In the genomic region with DNA sequence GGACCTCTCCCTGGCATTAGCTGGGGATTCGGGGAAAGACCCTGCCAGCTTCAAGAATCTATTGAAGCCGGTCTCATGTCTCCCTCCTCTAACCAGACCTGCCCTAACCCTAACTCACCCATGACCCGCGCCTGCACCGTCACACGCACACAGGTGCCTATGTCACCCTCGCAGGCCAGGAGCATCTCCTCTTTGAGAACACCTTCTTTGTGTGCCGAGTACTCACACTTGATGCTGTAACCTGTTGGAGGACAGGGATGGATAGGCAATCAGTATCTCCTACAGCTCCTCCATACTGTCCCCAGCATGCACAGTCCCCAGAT, we compare ENCODE assay signal across 33 mouse cellular contexts. TPM values are rescaled to one million over a fixed set of nuclear protein-coding genes. Genes with fewer than 3 reads are reported as not detected.
"Had no signal": no experiment of that assay in that cellular context is flagged by ENCODE, and none has a peak within 500 bp of the region (broad histone marks: within the 10 kb centered on the region; RNA-seq: fewer than 3 reads in every experiment).

No protein-coding gene starts in this region.

- H3K4me1 ChIP-seq: midbrain, embryonic 15.5 days; neural tube, embryonic 15.5 days had no signal

- H3K9me3 ChIP-seq: intestine, embryonic 15.5 days; kidney, embryonic 15.5 days; lung, embryonic 15.5 days; midbrain, embryonic 12.5 days; midbrain, embryonic 15.5 days; neural tube, embryonic 12.5 days; neural tube, embryonic 15.5 days had no signal

- H3K27ac ChIP-seq: intestine, embryonic 15.5 days; kidney, embryonic 15.5 days; left cerebral cortex, adult 2 months; lung, embryonic 15.5 days; midbrain, embryonic 12.5 days; midbrain, embryonic 15.5 days; neural tube, embryonic 12.5 days; neural tube, embryonic 15.5 days; stomach, postnatal 0 days had no signal

- H3K4me3 ChIP-seq: intestine, embryonic 15.5 days; kidney, embryonic 15.5 days; left cerebral cortex, adult 2 months; lung, embryonic 15.5 days; midbrain, embryonic 12.5 days; midbrain, embryonic 15.5 days; myocyte; neural tube, embryonic 12.5 days; neural tube, embryonic 15.5 days had no signal

- H3K27me3 ChIP-seq: intestine, embryonic 15.5 days; kidney, embryonic 15.5 days; lung, embryonic 15.5 days; midbrain, embryonic 12.5 days; midbrain, embryonic 15.5 days; neural tube, embryonic 12.5 days; neural tube, embryonic 15.5 days had no signal

- DNase-seq: kidney, adult 11 months; kidney, adult 8-10 months; kidney, postnatal 10 days; kidney, postnatal 36 days; layer of hippocampus, postnatal 36 days; lung, postnatal 10 days; lung, postnatal 36 days; right cerebral cortex, postnatal 14 days; right cerebral cortex, postnatal 4 days; thymus, adult 2 months; thymus, postnatal 25 days had no signal

RNA-seq across cellular contexts. Expression of a gene that starts 13.7 kb away (rescaled TPM):
- total RNA-seq: layer of hippocampus, adult 8-10 months; layer of hippocampus, postnatal 10 days; layer of hippocampus, postnatal 36 days; left cerebral cortex, adult 2 months; left cerebral cortex, postnatal 10 days; left cerebral cortex, postnatal 36 days; megakaryocyte progenitor cell, adult 5-6 weeks; megakaryocyte-erythroid progenitor cell, adult 5-6 weeks; monocyte, adult 5-6 weeks had no signal
- polyA plus RNA-seq: intestine, embryonic 15.5 days; kidney, embryonic 15.5 days; limb, embryonic 11.5 days; limb, embryonic 14.5 days; liver, embryonic 11.5 days; liver, embryonic 16.5 days; lung, embryonic 15.5 days; midbrain, embryonic 12.5 days; midbrain, embryonic 15.5 days; myocyte; neural tube, embryonic 12.5 days; neural tube, embryonic 15.5 days; stomach, embryonic 14.5 days; stomach, postnatal 0 days; thymus, adult 2 months had no signal

RNA-seq across cellular contexts. Expression of a gene that starts 19.9 kb away (rescaled TPM):
- total RNA-seq: monocyte, adult 5-6 weeks had no signal
